Mouse (Mus musculus) CH12.LX (cell line): ENCODE data around the gene Meioc.

ENCODE experiments used
- CTCF ChIP-seq, 2 experiments: IDR thresholded peaks in 1 of 2; conservative IDR thresholded peaks in 1 of 2; 2 replicates each; pipeline ENCODE4 v1.5.1; 2011 to 2012; ENCODE audit warnings: low read depth in 2 of 2, low read length in 2 of 2, improper control_type of control experiment in 1 of 2, inconsistent platforms in 1 of 2, mild to moderate bottlenecking in 1 of 2, moderate library complexity in 1 of 2
- EP300 ChIP-seq: IDR thresholded peaks from 2 replicates; pipeline ENCODE4 v1.6.1; 2011; ENCODE audit warnings: low read length, improper control_type of control experiment
- MAX ChIP-seq: IDR thresholded peaks from 2 replicates; pipeline ENCODE4 v1.6.1; 2011; ENCODE audit warnings: low read length, improper control_type of control experiment
- POLR2A ChIP-seq: IDR thresholded peaks from 2 replicates; pipeline ENCODE4 v1.6.1; 2011; ENCODE audit warnings: low read depth, mild to moderate bottlenecking, improper control_type of control experiment, low read length

GRCm38 (mm10) chr11:102651381-102651780, 12.1 kb upstream of the Meioc start:
- TF ChIP-seq POLR2A, result no peak
- no peak for TF ChIP-seq MAX
- peak; percentile 95 to 97 for TF ChIP-seq CTCF (conservative IDR thresholded peaks at IDR 0.05 in 1 of 2, IDR thresholded peaks at IDR 0.05 in 1 of 2; ENCODE audit: low read depth in 2 of 2, low read length in 2 of 2)
- no peak for TF ChIP-seq EP300
